Mouse (Mus musculus): Measurements from ENCODE around the gene Il34.
"Not testable (repeated sequence)": the region's sequence is repeated elsewhere in the genome, so short reads cannot be mapped to it uniquely, and the experiment has no call there.

Il34 gene

DNA sequence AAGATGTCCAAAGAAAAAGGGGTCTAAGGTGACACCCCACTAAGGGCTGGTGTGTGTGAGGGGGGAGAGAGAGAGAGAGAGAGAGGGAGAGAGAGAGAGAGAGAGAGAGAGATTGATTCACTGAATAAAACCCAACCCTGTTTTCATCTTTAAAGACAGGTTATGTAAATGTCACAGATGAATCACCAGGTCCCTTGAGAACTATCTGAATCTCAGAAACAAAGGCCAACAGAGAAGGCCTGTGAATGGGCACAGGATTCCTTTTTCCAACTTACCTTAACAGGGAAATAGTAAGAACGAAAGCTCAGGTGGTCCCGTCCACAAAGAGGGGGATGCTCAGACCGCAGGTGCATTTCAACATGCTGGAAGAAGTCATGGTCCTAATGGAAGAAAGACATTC, 5.4 kb upstream of the Il34 start:
- DNase-seq (ENCODE audit: extremely low spot score, low read depth, low spot score) = no peak

DNA sequence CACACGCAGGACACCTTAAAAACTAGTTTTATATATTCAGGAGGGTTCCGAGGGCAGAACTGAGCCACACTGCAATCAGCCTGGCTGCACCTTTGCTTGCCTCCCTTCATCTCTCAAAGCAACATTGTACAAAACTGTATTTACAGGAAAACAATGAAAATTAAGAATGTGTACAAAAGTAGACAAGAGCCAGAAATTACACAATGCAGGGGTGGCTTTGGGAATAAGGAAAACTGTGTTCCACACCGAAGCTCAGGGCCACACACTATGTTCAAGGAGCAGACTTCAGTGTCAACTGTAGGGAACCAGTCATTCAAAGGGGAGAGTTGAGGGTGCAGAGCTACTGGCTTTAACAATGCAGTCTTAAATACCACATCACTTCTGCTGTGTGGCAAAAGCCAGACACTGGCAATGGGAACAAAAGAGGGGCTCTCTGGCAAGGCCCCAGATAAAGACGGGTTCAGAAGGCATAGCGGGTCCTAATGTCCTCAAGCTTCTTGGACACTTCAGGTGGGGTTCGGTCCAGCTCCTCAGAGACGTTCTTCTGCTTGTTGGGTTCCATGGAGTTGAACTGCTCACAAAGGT, 4.8 kb upstream of the Il34 start:
- no peak for DNase-seq (ENCODE audit: extremely low spot score, low read depth, low spot score)

DNA sequence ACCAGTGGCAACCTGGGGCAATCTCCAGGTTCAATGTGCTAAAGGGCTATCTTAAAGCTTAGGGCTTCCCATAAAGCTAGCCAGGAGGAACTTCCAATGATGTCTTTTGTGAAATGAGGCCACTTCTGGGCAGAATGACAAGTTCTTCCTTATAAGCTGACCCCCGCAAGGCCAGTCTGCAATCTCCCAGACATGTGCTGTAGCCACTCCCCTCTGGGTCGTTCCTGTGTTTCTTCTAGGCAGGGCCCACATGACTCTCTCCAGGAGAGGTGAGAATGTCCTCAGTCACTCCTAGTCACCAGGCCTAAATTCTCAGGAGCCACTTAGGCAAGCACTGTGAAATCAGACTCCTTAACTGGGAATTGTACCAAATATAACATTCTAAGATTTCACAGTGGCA, 4.1 kb upstream of the Il34 start:
- DNase-seq (ENCODE audit: extremely low spot score, low read depth, low spot score) = no peak

DNA sequence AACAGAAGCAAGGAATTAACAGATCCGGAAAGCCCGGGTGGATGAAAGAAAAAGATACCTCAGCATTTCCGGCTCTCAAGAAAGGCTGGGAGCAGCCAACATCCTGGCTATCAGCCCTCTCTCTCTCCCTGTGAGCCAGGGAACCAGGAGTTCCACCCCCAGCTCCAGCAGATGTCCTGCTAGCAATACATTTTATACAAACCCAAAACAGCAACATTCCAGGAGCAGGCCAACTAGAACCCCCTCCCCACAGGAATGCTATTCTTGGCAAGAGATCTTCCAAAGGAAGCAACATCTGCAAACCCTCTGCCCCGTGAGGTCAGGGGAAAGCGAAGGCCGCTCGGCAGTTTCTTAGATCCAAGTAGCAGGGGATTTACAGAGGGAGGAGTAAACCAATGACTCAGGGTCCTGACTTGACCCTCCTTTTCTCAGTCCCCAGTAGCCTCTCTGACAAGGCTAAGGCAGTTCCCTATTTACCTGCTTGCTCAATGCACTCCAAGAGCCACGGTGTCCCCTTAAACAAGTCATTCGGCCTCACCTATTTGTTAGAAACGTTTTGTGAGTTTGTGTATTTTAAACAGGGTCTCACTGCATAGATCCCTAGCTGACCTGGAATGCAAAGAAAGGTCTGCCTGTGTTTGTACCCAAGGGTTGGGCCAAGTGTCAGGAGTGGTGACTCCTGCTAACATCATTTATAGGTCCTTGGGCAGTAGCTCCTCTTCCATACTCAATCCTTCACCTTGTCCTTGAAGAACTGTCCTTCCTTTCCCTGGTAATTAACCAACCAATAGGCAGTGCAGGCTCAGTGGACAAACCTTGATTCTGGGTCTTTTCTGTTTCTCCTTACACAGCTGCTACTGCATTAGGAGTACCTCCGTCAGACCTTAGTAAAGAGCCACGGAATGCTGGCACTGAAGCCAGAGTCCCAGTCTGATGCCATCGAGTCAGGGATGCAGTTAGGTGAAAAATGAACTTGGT, 3.1 kb upstream of the Il34 start:
- DNase-seq (ENCODE audit: extremely low spot score, low read depth, low spot score) = no peak

DNA sequence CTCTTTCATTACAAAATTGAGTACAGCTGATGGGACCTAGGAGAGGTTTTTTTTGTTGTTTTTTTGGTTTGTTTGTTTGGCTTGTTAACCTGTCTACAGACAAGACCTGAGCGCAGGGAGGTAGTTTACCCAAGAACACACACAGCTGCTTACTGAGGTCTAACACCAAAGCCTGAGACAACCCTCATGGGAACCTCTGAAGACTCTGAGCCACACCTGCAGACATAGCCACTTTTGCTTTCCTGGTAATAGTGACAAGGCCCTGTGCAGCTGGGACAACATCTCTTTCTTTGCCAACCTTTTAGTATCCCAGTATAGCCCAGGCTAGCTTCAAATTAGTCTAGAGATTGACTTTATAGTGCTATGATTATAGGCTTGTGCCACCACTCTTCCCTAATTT, 422 bp upstream of the Il34 start:
- DNase-seq (ENCODE audit: extremely low spot score, low read depth, low spot score) = no peak

DNA sequence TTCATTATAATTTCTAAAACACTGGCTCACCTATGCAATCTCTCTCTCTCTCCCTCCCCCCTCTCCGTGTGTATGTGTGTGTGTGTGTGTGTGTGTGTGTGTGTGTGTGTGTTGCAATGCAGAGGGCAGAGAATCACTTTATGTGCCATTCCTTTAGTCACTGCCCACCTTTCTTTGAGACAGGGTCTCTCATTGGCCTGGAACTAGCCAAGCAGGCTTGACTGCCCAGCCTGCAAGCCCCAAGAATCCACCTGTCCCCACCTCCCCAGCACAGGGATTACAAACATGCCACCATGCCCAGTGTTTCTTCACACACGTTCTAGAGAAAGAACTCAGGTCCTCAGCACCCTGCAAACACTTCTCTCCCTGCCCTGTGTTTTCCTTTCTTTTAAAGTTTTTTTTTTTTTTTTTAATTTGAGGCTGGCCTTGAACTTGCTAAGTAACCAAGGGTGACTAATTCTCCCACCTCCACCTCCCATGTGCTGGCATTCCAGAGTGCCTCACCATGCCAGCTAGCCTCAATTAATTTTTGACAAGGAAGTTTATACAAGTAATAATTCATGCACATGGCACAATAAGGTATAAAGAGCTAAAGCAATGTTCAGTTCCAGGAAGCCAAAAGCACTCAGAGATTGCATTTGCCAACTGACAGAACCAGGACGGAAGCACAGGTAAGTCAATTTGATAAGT, 754 bp downstream of the Il34 start:
- no peak for DNase-seq (ENCODE audit: extremely low spot score, low read depth, low spot score)

DNA sequence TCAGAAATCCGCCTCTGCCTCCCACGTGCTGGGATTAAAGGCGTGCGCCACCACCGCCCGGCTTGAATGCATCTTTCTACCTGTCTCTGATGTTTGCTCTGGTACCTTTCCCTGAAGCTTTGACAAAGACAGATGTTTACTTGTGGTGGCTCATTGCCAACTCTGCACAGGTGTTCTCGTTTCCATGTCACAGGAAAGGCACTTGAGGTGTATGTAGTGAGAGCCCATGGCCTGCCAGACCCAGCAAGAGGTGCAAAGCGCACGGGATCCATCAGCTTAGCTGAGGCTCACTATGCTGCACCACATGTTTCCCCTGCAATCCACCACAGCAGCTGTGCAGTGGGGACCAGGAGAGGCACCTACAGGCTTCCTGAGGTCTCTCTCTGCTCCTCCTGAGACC, 1.9 kb downstream of the Il34 start:
- DNase-seq (ENCODE audit: extremely low spot score, low read depth, low spot score) = no peak

DNA sequence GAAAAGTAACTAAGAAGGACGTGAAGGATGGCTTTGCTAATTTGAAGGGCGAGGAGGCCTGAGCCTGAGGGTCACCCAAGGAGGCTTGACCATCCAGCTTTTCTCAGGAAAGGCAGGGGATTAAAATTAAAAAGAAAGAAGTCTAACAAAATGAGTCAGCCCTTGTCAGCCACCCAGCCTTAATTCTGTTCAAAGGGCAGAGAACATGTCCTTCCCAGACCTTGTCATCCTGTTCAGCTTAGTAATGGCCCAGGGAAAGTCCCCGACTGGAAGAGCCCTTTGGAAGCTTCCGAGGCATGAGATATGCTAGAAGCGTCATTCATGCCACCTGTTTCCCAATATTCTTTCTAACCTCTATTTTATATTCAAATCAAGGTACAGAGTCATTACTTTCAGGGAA, 2.7 kb downstream of the Il34 start:
- DNase-seq (ENCODE audit: extremely low spot score, low read depth, low spot score) = no peak

DNA sequence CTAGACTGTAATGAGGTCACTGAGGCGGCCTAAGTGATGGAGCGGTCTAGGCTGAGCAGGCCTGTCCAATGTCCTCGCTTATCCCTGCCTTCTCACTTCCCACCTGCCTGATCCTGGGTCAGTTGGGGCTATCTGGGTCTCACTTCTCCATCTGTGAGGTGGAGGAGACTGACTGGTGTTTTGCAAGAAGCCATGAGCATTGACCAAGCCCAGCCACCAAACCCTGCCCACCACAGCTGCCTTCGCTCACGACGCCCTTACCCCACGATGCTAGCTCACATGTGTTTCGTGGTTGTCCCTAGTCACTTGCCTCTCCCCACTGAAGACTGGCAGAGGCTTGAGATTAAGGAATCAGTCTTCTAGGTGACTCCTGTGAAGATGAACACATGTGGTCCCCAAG, 8.6 kb downstream of the Il34 start:
- DNase-seq (ENCODE audit: extremely low spot score, low read depth, low spot score) = no peak

DNA sequence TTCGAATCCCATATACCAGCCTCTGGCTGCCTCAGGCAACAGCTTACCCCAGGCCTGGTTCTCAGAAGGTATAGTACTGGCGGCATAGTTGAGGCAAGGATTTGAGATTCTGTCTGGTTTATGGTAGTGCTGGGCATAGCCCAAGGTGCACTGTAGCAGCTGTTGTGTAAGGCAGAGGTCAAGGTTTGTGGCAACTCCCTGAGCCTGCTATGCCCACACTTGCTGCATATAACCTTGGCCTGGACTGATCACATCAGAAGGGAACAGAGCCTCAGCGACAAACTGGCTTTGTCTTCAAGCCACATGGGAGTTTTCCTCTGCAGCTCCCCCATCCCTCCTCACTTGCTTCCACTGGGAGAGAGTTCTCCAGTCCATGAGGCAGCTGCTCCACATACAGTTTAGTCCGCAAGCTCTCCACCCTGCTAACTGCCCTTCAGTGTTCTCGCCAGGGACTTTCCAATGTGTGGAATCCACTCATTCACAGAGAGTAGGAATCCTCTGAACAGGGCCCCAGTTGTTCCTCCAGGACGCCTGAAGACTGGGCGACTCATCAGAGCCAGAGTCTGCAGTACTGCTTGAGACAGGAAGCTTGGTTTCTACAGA, 11.3 kb downstream of the Il34 start:
- no peak for DNase-seq (ENCODE audit: extremely low spot score, low read depth, low spot score)

DNA sequence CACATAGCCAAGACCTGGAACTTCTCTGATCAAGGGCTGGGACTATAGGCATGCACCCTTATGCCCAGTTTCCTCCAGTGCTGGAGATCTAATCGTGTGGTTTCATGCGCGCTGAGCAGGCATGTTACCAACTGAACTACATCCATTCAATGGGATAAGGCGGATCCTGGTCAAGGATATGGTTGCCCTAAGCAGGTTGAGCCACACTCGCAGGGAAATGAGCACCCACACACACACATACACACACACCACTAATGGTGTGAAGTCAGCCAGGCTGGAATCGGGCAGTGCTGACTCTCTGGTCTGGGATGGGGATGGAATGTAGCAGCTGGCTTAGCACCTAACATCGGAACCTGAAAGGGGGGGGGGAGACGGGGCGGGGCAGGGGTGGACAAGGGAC, 11.8 kb downstream of the Il34 start:
- DNase-seq (ENCODE audit: extremely low spot score, low read depth, low spot score) = no peak

DNA sequence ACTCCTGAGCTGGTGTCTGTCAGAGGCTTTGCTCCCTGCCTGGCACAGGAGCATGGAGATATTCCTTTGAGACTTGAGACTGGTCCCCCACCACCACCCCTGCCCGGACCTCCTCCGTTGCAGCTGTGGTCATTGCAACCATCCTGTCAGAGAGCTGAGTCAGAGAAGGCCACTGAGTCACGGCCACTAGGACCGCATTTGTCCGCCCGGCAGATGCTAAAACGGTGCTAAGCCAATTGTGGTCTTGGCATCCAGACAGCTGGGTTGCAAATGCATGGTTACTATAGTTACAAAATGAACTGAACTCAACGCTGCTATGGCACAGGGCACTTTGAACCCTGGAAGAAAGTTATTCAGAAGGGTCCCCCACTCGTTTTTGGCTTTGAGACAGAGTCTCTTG, 12.2 kb downstream of the Il34 start:
- DNase-seq (ENCODE audit: extremely low spot score, low read depth, low spot score) = no peak

DNA sequence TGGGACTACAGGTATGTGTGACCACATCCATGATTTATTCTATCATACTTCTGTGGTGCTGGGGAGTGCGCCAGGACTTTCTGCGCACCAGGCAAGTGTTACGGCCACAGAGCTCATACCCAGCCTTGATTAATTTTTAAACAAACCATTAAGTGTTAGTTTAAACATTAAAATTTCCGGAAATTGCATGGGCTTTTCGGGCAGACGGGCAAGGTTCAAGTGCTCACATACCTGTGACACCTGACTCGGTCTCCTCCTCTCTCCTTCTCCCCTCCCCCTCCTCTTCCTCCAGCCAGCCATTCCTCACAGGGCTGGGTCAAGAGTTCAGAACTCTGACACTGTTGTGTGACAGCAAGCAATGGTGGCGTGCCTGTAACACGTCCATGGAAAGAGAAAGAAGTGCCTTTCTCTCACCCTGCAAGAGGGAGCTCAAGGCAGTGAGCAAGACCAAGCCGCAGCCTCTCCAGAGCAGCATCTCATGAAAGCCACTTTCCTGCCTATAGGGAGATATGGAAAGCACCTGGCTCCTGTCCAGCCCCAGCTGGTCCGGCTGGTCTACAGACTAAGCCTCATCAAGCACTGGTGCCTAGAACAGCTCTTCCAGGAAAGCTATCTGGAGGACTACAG, 13.0 kb downstream of the Il34 start:
- DNase-seq (ENCODE audit: extremely low spot score, low read depth, low spot score) = no peak

DNA sequence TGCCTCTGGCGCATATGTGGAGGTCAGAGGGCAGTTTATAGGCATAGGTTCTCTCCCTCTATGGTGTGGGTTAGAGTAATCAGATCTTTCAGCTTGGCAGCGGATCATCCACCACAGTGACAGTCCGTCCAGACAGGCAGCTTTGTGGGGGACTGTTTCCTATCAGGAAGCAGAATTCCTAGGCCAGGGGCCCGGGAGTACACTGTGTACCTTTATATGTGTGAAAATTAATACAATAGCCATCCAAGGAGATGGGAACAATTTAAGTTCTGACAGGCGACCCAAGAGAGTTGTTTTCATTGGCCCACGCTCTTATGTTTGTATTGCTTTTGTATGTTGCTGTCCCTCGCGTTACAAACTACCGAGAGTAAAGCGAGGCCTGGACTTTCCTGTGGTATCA, 14.6 kb downstream of the Il34 start:
- no peak for DNase-seq (ENCODE audit: extremely low spot score, low read depth, low spot score)

DNA sequence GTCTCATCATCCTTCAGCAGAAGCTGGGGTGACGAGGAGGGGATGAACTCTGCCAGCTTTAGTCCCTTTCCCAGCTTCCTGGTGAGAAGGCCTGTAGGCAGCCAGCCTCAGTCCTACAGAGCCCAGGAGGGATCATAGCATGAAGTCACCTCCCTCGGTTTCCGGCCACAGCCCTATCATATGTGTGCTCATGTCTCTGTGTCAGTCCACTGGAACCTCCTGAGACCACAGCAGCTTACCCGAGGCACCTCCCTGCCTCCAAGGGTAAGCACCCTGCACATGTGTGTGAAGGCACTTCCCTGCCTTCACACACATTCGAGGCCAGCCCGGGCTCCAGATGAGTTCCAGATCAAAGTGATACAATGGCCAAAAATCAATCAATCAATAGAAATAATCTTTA, 15.5 kb downstream of the Il34 start:
- no peak for DNase-seq (ENCODE audit: extremely low spot score, low read depth, low spot score)

DNA sequence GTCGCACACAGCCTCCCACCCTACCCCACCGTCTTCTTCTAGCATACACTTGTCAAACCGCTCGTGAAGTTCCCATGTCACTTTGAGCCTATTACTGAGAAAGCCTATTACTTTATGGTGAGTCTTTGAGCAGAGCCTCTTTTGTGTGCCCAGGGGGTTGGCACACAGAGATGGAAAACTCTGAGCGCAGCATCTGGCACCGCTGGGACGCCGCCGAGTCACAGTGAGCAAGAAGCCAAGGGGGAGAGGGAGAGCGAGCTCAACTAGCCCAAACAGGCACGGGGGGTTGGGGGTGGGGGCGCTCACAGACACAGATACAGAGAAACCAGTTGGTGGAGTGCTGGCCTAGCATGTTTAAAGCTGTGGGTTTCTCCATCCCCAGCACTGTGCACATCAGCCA, 16.2 kb downstream of the Il34 start:
- no peak for DNase-seq (ENCODE audit: extremely low spot score, low read depth, low spot score)

DNA sequence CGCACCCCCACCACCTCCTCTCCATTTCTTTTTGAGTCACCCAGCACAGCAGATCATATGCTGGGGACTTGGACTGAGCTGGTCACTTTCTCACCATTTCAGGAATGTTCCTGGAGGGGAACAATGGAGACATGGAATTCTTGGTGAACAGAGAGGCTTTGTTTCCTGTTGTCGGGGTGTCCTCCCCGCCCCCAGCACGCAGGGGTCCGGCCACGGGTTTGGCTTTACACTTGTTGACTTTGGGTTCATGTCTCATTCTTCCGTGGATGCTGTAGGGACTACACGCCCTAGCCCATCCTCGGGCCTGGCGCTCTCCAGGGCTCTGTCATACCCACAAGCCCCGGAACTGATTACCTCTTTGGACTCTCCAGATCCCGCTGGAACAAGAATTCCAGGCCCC, 16.7 kb downstream of the Il34 start:
- no peak for DNase-seq (ENCODE audit: extremely low spot score, low read depth, low spot score)

DNA sequence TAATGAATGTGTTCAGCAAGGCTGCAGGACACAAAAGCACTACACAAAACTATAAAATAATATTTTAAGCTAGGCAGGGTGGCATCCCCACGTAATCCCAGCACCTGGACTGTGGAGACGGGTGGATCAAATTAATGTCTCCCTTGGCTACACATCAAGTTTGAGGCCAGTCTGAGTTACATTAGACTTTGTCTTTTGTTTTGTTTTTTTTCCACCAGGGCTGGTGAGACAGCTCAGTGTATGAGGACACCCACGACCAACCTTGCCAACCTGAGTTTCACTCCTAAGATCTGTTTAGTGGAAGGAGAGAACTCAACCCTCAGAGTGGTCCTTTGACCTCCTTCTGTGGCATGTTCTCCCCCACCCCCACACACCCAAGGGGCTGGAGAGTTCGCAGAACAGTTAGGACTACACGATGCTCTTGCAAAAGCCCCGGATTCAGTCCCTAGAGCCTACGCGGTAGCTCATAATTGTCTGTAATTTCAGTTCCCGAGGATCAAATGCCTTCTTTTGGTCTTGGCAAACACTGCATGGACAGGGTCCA, 18.2 kb downstream of the Il34 start:
- no peak for DNase-seq (ENCODE audit: extremely low spot score, low read depth, low spot score)

DNA sequence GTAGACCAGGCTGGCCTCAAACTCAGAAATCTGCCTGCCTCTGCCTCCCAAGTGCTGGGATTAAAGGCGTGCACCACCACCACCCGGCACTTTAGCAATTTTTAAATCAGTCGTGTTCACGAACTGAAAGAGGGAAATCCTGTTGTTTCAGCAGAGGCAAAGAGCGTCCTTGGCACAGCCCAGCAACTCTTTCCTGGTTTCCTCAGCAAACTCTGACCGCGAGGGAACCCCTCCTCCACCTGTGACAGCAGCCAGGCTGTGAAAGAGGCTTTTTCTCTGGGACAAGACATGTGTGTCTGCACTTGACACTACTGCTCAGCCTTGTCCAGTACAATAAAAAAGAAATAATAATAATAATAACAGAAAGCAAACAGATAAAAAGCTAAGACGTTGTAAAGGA, 18.8 kb downstream of the Il34 start:
- no peak for DNase-seq (ENCODE audit: extremely low spot score, low read depth, low spot score)

DNA sequence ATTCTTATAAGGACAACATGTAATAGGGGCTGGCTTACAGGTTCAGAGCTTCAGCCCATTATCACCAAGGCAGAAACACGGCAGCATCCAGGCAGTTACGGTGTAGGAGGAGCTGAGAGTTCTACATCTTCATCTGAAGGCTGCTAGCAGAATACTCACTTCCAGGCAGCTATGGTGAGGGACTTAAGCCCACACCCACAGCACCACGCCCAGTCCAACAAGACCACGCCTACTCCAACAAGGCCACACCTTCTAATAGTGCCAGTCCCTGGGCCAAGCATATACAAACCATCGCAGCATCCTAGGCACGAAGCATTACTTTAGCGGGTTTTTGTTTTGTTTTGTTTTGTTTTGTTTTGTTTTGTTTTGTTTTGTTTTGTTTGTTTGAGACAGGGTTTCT, 19.2 kb downstream of the Il34 start:
- DNase-seq (ENCODE audit: extremely low spot score, low read depth, low spot score) = not testable (repeated sequence)

DNA sequence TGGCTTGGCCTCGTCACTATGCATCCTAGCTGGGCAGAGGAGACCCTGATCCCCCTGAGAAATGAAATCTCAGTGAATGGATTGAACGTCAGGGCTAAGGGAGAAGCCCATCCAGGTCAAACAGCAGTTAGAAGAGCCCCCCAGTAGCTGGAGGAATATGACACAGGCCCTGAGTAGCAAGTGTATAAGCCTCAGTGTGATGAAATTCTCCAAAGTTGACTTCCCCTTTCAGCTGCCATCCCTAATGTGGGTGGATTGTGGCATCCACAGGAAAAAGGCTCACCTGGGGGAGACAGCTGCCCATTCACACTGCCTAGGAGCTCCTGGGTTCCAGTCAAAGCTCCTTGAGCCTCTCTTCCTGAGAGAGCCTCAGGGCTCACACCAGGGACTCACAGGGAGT, 20.4 kb downstream of the Il34 start:
- no peak for DNase-seq (ENCODE audit: extremely low spot score, low read depth, low spot score)
